In genomic region chr9:103265778-103266177, GRCm38 (mm10) we compare ENCODE assay signal across 34 mouse cellular contexts. TPM values are rescaled to one million over a fixed set of nuclear protein-coding genes. Genes with fewer than 3 reads are reported as not detected.
DNase-seq lines count a peak whose midpoint lies in the region; ATAC-seq lines count a peak whose summit lies in the region.
"Had no signal": no experiment of that assay in that cellular context is flagged by ENCODE, and none has a peak within 500 bp of the region (broad histone marks: within the 10 kb centered on the region; RNA-seq: fewer than 3 reads in every experiment).

No protein-coding gene starts in this region.

- H3K27ac ChIP-seq in liver, embryonic 11.5 days (ENCODE audit: low read depth, low read length): no peak overlapping the region
- H3K27ac ChIP-seq: forebrain, embryonic 13.5 days; heart, embryonic 10.5 days; heart, embryonic 15.5 days; hindbrain, embryonic 12.5 days; hindbrain, postnatal 0 days; left cerebral cortex, adult 2 months; limb, embryonic 13.5 days; midbrain, embryonic 10.5 days; midbrain, embryonic 15.5 days; neural tube, embryonic 15.5 days had no signal

- H3K9me3 ChIP-seq in liver, embryonic 11.5 days (ENCODE audit: control insufficient read depth, low read length): no peaks in the 10 kb centered on the region
- H3K9me3 ChIP-seq: forebrain, embryonic 13.5 days; heart, embryonic 10.5 days; heart, embryonic 15.5 days; hindbrain, embryonic 12.5 days; limb, embryonic 13.5 days; midbrain, embryonic 10.5 days; midbrain, embryonic 15.5 days; neural tube, embryonic 15.5 days had no signal

- no peak overlapping the region for H3K9ac ChIP-seq in liver, embryonic 11.5 days (ENCODE audit: low read depth, low read length)
- H3K9ac ChIP-seq: forebrain, embryonic 13.5 days; heart, embryonic 15.5 days; hindbrain, embryonic 12.5 days; limb, embryonic 13.5 days; midbrain, embryonic 15.5 days; neural tube, embryonic 15.5 days had no signal

- H3K4me1 ChIP-seq in liver, embryonic 11.5 days (replicated peaks; ENCODE audit: control insufficient read depth, insufficient read depth, low read length): no peaks in the 10 kb centered on the region
- H3K4me1 ChIP-seq: forebrain, embryonic 13.5 days; heart, embryonic 10.5 days; heart, embryonic 15.5 days; hindbrain, embryonic 12.5 days; limb, embryonic 13.5 days; midbrain, embryonic 10.5 days; midbrain, embryonic 15.5 days; neural tube, embryonic 15.5 days had no signal

- WGBS in liver, embryonic 11.5 days: 84% methylated on average over 4 of the region's 4 CpGs

- H3K4me2 ChIP-seq in liver, embryonic 11.5 days: no peak overlapping the region
- H3K4me2 ChIP-seq: forebrain, embryonic 13.5 days; heart, embryonic 15.5 days; hindbrain, embryonic 12.5 days; limb, embryonic 13.5 days; midbrain, embryonic 15.5 days; neural tube, embryonic 15.5 days had no signal

- no peaks in the 10 kb centered on the region; the same call in 1 of the 2 replicates for H3K36me3 ChIP-seq in liver, embryonic 11.5 days (ENCODE audit: control insufficient read depth, insufficient read depth, low read length)
- H3K36me3 ChIP-seq: heart, embryonic 10.5 days; heart, embryonic 15.5 days; hindbrain, embryonic 12.5 days; limb, embryonic 13.5 days; midbrain, embryonic 10.5 days; midbrain, embryonic 15.5 days; neural tube, embryonic 15.5 days had no signal

- ATAC-seq in liver, embryonic 11.5 days (replicated peaks; ENCODE audit: low FRiP score): no peak
- ATAC-seq: CD4-positive, CD25-positive, alpha-beta regulatory T cell, adult 4 months; forebrain, embryonic 13.5 days; hindbrain, postnatal 0 days; intestine, embryonic 16.5 days; midbrain, embryonic 15.5 days; Patski had no signal

- H3K4me3 ChIP-seq in liver, embryonic 11.5 days (ENCODE audit: low read depth, low read length): no peak overlapping the region
- H3K4me3 ChIP-seq: forebrain, embryonic 13.5 days; heart, embryonic 10.5 days; heart, embryonic 15.5 days; hindbrain, embryonic 12.5 days; left cerebral cortex, adult 2 months; limb, embryonic 13.5 days; midbrain, embryonic 10.5 days; midbrain, embryonic 15.5 days; neural tube, embryonic 15.5 days had no signal

- no peaks in the 10 kb centered on the region; the same call in 1 of the 2 replicates for H3K27me3 ChIP-seq in liver, embryonic 11.5 days (replicated peaks; ENCODE audit: control insufficient read depth, insufficient read depth, low read length)
- H3K27me3 ChIP-seq: forebrain, embryonic 13.5 days; heart, embryonic 15.5 days; hindbrain, embryonic 12.5 days; limb, embryonic 13.5 days; midbrain, embryonic 15.5 days; neural tube, embryonic 15.5 days had no signal

- peak; percentile 35 for DNase-seq in liver
- DNase-seq in liver, embryonic 11.5 days (ENCODE audit: low spot score): no peak
- peak; percentile 20 for DNase-seq in thymus, postnatal 4 days
- DNase-seq in thymus, postnatal 0 days (ENCODE audit: low spot score): no peak
- DNase-seq in induced T-regulatory cell, adult 2 months (ENCODE audit: low read depth): peak; percentile 6
- DNase-seq in urinary bladder, postnatal 25 days (ENCODE audit: low spot score): no peak
- no peak for DNase-seq in gastrocnemius, adult 18-20 months (ENCODE audit: low spot score)
- DNase-seq: cerebellum, adult 8-10 months; cerebellum, postnatal 36 days; gastrocnemius, postnatal 25 days; heart, adult 11 months; kidney, adult 8-10 months; kidney, postnatal 14 days; lung, postnatal 14 days; retina, postnatal 1 day; right cerebral cortex, postnatal 14 days; thymus, adult 18-20 months; thymus, postnatal 36 days had no signal

RNA-seq across cellular contexts. Expression of gene Trf, which starts 35.5 kb away (rescaled TPM):
- 2,446 and 2,726 TPM in 2 replicates for polyA plus RNA-seq in liver, embryonic 11.5 days (2014; fragmentation: Nextera tagmentation; extraction: Ambion mirVana)
- 42.7 and 46.7 TPM in 2 replicates for polyA plus RNA-seq in thymus, postnatal 0 days (2015; fragmentation: Nextera tagmentation; extraction: Ambion mirVana)
- total RNA-seq in gastrocnemius, adult 18-20 months (2021): 10 to 100 TPM; 18.2 to 29.2 TPM
- polyA plus RNA-seq: Patski had no signal

RNA-seq across cellular contexts. Expression of gene Gm20425, which starts 35.7 kb away (rescaled TPM):
- polyA plus RNA-seq in liver, embryonic 11.5 days (2014; fragmentation: Nextera tagmentation; extraction: Ambion mirVana): not detected in 2 replicates
- 3.7 and 4.1 TPM in 2 replicates for polyA plus RNA-seq in thymus, postnatal 0 days (2015; fragmentation: Nextera tagmentation; extraction: Ambion mirVana)
- total RNA-seq in gastrocnemius, adult 18-20 months (2021): 1 to 10 TPM; 2.7 to 3.9 TPM
- total RNA-seq: megakaryocyte progenitor cell, adult 5-6 weeks had no signal
- polyA plus RNA-seq: embryonic facial prominence, embryonic 11.5 days; intestine, embryonic 16.5 days; midbrain, embryonic 10.5 days; midbrain, embryonic 15.5 days; Patski had no signal

RNA-seq across cellular contexts. Expression of gene 1300017J02Rik, which starts 39.1 kb away (rescaled TPM):
- polyA plus RNA-seq in liver, embryonic 11.5 days (2014; fragmentation: Nextera tagmentation; extraction: Ambion mirVana): 15.4 and 16.6 TPM in 2 replicates
- 1.5 and 2.9 TPM in 2 replicates for polyA plus RNA-seq in thymus, postnatal 0 days (2015; fragmentation: Nextera tagmentation; extraction: Ambion mirVana)
- total RNA-seq in gastrocnemius, adult 18-20 months (2021): not detected
- total RNA-seq: adrenal gland, adult 18-20 months; gastrocnemius, postnatal 25 days; left cerebral cortex, adult 2 months had no signal
- polyA plus RNA-seq: CD4-positive, CD25-positive, alpha-beta regulatory T cell, adult 4 months had no signal

RNA-seq across cellular contexts. Expression of gene Topbp1, which starts 39.2 kb away (rescaled TPM):
- 99.4 and 101 TPM in 2 replicates for polyA plus RNA-seq in liver, embryonic 11.5 days (2014; fragmentation: Nextera tagmentation; extraction: Ambion mirVana)
- polyA plus RNA-seq in thymus, postnatal 0 days (2015; fragmentation: Nextera tagmentation; extraction: Ambion mirVana): 65.6 and 72.7 TPM in 2 replicates
- total RNA-seq in gastrocnemius, adult 18-20 months (2021): 1 to 10 TPM; 6.6 to 6.9 TPM

Comparison
In these comparisons a context has a peak if more than half of its experiments do, and no peak if none do; other contexts are left out.
1. DNase-seq: peak in liver (single experiment), thymus, postnatal 4 days (single experiment) and induced T-regulatory cell, adult 2 months (single experiment); none in liver, embryonic 11.5 days (single experiment), thymus, postnatal 0 days (single experiment), urinary bladder, postnatal 25 days (single experiment) and gastrocnemius, adult 18-20 months (single experiment).
2. RNA of gene Trf, which starts 35.5 kb away (polyA plus RNA-seq): 2,446 to 2,726 TPM in liver, embryonic 11.5 days; 42.7 to 46.7 TPM in thymus, postnatal 0 days; every median in the first group is over 10 times any median in the second.